Mouse (Mus musculus): ENCODE data around the gene Gm10134. TPM values are rescaled to one million over a fixed set of nuclear protein-coding genes. Genes with fewer than 3 reads are reported as not detected.
"Not testable (repeated sequence)": the region's sequence is repeated elsewhere in the genome, so short reads cannot be mapped to it uniquely, and the experiment has no call there.

Gene Gm10134
- polyA plus RNA-seq, 1 experiment from 2014 or later = not detected

GRCm38 (mm10) chr2:28483861-28484260, 22.0 kb upstream of the Gm10134 start:
- Histone ChIP-seq H3K4me3 (no peak overlapping the region), H3K4me1 (peaks cover 7% of the 10 kb centered on the region; the same call in 1 of the 2 replicates), H3K36me3 (no peaks in the 10 kb centered on the region), H3K27ac (no peak overlapping the region), H3K9me3 (replicated peaks) (no peaks in the 10 kb centered on the region), H3K27me3 (ENCODE audit: low read depth, poor library complexity, severe bottlenecking) (no peaks in the 10 kb centered on the region)
- WGBS = 74% methylated on average over 2 of the region's 2 CpGs
- no peak for DNase-seq (ENCODE audit: low spot score)

GRCm38 (mm10) chr2:28494521-28494920, 11.4 kb upstream of the Gm10134 start:
- no peak overlapping the region for H3K4me3 ChIP-seq
- H3K27ac ChIP-seq = no peak overlapping the region
- H3K4me1 ChIP-seq = no peaks in the 10 kb centered on the region
- H3K36me3 ChIP-seq = no peaks in the 10 kb centered on the region
- no peaks in the 10 kb centered on the region; the same call in 1 of the 2 replicates for H3K9me3 ChIP-seq (replicated peaks)
- no peaks in the 10 kb centered on the region for H3K27me3 ChIP-seq (ENCODE audit: low read depth, poor library complexity, severe bottlenecking)
- DNase-seq (ENCODE audit: low spot score) = no peak
- 90% methylated on average over 2 of the region's 2 CpGs for WGBS

- no peak for DNase-seq (ENCODE audit: low spot score)
- Histone ChIP-seq H3K27ac (no peak overlapping the region), H3K36me3 (no peaks in the 10 kb centered on the region), H3K4me3 (no peak overlapping the region), H3K27me3 (ENCODE audit: low read depth, poor library complexity, severe bottlenecking) (no peaks in the 10 kb centered on the region), H3K9me3 (replicated peaks) (no peaks in the 10 kb centered on the region; the same call in 1 of the 2 replicates), H3K4me1 (no peaks in the 10 kb centered on the region)
- 90% methylated on average over 14 of the region's 14 CpGs for WGBS
These were observed 10.6 kb upstream of the Gm10134 start for GRCm38 (mm10) chr2:28495207-28495756.

- no peak overlapping the region for H3K4me3 ChIP-seq
- WGBS = 89% methylated on average over 16 of the region's 16 CpGs
- H3K4me1 ChIP-seq = no peaks in the 10 kb centered on the region
- H3K27ac ChIP-seq = no peak overlapping the region
- H3K9me3 ChIP-seq (replicated peaks) = no peaks in the 10 kb centered on the region; the same call in 1 of the 2 replicates
- H3K27me3 ChIP-seq (ENCODE audit: low read depth, poor library complexity, severe bottlenecking) = no peaks in the 10 kb centered on the region
- DNase-seq (ENCODE audit: low spot score) = no peak
- H3K36me3 ChIP-seq = no peaks in the 10 kb centered on the region
These were observed 9.9 kb upstream of the Gm10134 start for GRCm38 (mm10) chr2:28495801-28496595.

- H3K4me1 ChIP-seq = no peaks in the 10 kb centered on the region
- 90% methylated on average over 5 of the region's 5 CpGs for whole genome bisulfite sequencing
- no peaks in the 10 kb centered on the region for H3K27me3 ChIP-seq (ENCODE audit: low read depth, poor library complexity, severe bottlenecking)
- no peaks in the 10 kb centered on the region for H3K36me3 ChIP-seq
- H3K27ac ChIP-seq = no peak within 1 kb of the TSS
- no peak within 1 kb of the TSS for H3K4me3 ChIP-seq
- no peaks in the 10 kb centered on the region; the same call in 1 of the 2 replicates for H3K9me3 ChIP-seq (replicated peaks)
- DNase-seq (ENCODE audit: low spot score) = no peak
These were observed 9.2 kb upstream of the Gm10134 start, which contains the start of gene Gbgt1 for GRCm38 (mm10) chr2:28496671-28497070. TSS of gene Gbgt1 (plus strand) at chr2:28496891.

DNA sequence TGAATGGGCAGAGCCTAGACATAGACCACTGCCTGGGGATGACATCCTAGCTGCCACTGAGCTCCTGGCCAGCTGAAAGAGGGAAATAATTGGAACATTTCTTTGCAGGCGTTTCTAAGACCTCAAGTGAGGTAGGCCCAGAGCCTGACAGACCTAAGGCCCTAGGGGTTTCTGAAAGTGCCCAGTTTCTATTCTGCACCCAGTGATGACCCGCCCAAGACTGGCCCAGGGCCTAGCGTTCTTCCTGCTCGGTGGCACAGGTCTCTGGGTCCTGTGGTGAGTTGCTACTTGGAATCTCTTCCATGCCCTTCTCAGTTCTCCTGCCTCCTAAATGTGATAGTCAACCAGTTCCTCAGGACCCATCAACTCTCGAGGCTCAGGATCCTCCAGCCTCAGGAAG, 8.3 kb upstream of the Gm10134 start:
- Histone ChIP-seq H3K36me3 (no peaks in the 10 kb centered on the region), H3K4me3 (no peak overlapping the region), H3K4me1 (no peaks in the 10 kb centered on the region), H3K9me3 (replicated peaks) (no peaks in the 10 kb centered on the region; the same call in 1 of the 2 replicates), H3K27me3 (ENCODE audit: low read depth, poor library complexity, severe bottlenecking) (no peaks in the 10 kb centered on the region), H3K27ac (no peak overlapping the region)
- WGBS = 74% methylated on average over 5 of the region's 5 CpGs
- DNase-seq (ENCODE audit: low spot score) = no peak

DNA sequence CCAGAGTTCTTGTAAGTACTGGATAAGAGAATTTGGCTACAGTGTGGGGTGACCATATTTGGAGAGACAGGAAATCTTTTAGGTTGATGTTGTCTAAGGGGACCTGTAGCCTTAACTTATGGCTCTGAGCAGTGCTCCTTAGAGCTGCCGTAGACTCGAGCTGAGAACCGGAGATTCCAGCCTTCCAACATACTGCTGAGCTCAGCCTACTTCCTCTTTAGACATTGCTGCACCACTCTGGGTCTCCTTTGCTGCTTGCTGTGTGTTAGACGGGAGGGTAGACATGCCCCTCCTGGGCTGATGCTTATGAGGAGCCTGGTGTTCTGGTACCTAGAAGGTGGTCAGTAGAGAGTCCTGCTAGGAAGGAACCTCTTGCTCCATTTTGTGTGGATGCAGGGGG, 7.5 kb upstream of the Gm10134 start:
- no peak overlapping the region for H3K27ac ChIP-seq
- no peak for DNase-seq (ENCODE audit: low spot score)
- WGBS = 90% methylated on average over 4 of the region's 4 CpGs

GRCm38 (mm10) chr2:28502987-28503386, 2.9 kb upstream of the Gm10134 start:
- DNase-seq (ENCODE audit: low spot score) = no peak
- 84% methylated on average over 10 of the region's 10 CpGs for WGBS
- H3K4me3 ChIP-seq = no peak overlapping the region
- H3K4me1 ChIP-seq = no peaks in the 10 kb centered on the region
- no peaks in the 10 kb centered on the region for H3K27me3 ChIP-seq (ENCODE audit: low read depth, poor library complexity, severe bottlenecking)
- no peak overlapping the region for H3K27ac ChIP-seq
- no peaks in the 10 kb centered on the region for H3K9me3 ChIP-seq (replicated peaks)
- no peaks in the 10 kb centered on the region for H3K36me3 ChIP-seq

More for the DNA sequence above, 7.5 kb upstream of the Gm10134 start:
- Histone ChIP-seq H3K27me3 (ENCODE audit: low read depth, poor library complexity, severe bottlenecking) (no peaks in the 10 kb centered on the region), H3K4me3 (no peak overlapping the region), H3K4me1 (no peaks in the 10 kb centered on the region), H3K9me3 (replicated peaks) (no peaks in the 10 kb centered on the region; the same call in 1 of the 2 replicates), H3K36me3 (no peaks in the 10 kb centered on the region)

- Histone ChIP-seq H3K4me1 (no peaks in the 10 kb centered on the region), H3K36me3 (no peaks in the 10 kb centered on the region), H3K27me3 (ENCODE audit: low read depth, poor library complexity, severe bottlenecking) (no peaks in the 10 kb centered on the region), H3K27ac (no peak overlapping the region), H3K9me3 (replicated peaks) (no peaks in the 10 kb centered on the region), H3K4me3 (no peak overlapping the region)
- 89% methylated on average over 13 of the region's 13 CpGs for WGBS
- DNase-seq (ENCODE audit: low spot score) = no peak
These were observed 1.2 kb upstream of the Gm10134 start for GRCm38 (mm10) chr2:28504676-28505075.

- WGBS = 87% methylated on average over 6 of the region's 6 CpGs
These were observed 396 bp downstream of the Gm10134 start for GRCm38 (mm10) chr2:28506291-28506690.

DNA sequence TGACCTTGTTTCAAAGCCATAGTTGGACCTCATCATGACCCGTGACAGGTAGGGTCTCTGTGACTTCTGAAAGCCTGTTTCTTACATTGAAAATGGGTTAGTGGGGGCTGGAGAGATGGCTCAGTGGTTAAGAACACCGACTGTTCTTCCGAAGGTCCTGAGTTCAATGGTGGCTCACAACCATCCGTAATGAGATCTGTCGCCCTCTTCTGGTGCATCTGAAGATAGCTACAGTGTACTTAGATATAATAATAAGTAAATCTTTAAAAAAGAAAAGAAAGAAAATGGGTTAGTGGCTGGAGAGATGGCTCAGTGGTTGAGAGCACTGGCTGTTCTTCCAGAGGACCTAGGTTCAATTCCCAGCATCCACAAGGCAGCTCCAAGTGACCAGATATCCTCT, 5.7 kb downstream of the Gm10134 start:
- not testable (repeated sequence) for H3K9me3 ChIP-seq (replicated peaks)
- 50% methylated on average over 5 of the region's 5 CpGs for WGBS

More at GRCm38 (mm10) chr2:28506291-28506690, 396 bp downstream of the Gm10134 start:
- Histone ChIP-seq H3K27me3 (ENCODE audit: low read depth, poor library complexity, severe bottlenecking) (peaks cover 8% of the 10 kb centered on the region; the same call in 1 of the 2 replicates), H3K27ac (no peak overlapping the region), H3K4me1 (no peaks in the 10 kb centered on the region), H3K4me3 (no peak overlapping the region), H3K9me3 (replicated peaks) (no peaks in the 10 kb centered on the region), H3K36me3 (no peaks in the 10 kb centered on the region)
- no peak for DNase-seq (ENCODE audit: low spot score)

GRCm38 (mm10) chr2:28512798-28513401, 7.0 kb downstream of the Gm10134 start, which contains the start of gene Ralgds:
TSS of gene Ralgds (plus strand) at chr2:28513125.
- peaks cover 23% of the 10 kb centered on the region for H3K36me3 ChIP-seq
- no peaks in the 10 kb centered on the region for H3K9me3 ChIP-seq (replicated peaks)
- H3K4me1 ChIP-seq = peaks cover 45% of the 10 kb centered on the region
- WGBS = under 1% methylated on average over 65 of the region's 71 CpGs
- H3K4me3 ChIP-seq = peak within 1 kb of the TSS; percentile 81
- H3K27ac ChIP-seq = peak within 1 kb of the TSS; percentile 91
- H3K27me3 ChIP-seq (ENCODE audit: low read depth, poor library complexity, severe bottlenecking) = peaks cover 19% of the 10 kb centered on the region
- DNase-seq (ENCODE audit: low spot score) = peak; percentile 85

More for the DNA sequence above, 5.7 kb downstream of the Gm10134 start:
- H3K27ac ChIP-seq; H3K4me3 ChIP-seq; DNase-seq (ENCODE audit: low spot score): not testable (repeated sequence)
- peaks cover 19% of the 10 kb centered on the region for H3K27me3 ChIP-seq (ENCODE audit: low read depth, poor library complexity, severe bottlenecking)
- H3K36me3 ChIP-seq = peaks cover 12% of the 10 kb centered on the region
- H3K4me1 ChIP-seq = peaks cover 37% of the 10 kb centered on the region

Measured in limb, embryonic 10.5 days (tissue).